Mouse (Mus musculus): ENCODE results near the gene Denr. TPM values are rescaled to one million over a fixed set of nuclear protein-coding genes. Genes with fewer than 3 reads are reported as not detected.
A peak's percentile ranks its signal among the peaks of the same experiment; 100 is the strongest.

Gene Denr
- polyA plus RNA-seq, 1 experiment from 2014 or later: 145 TPM

GRCm38 (mm10) chr5:123922112-123922511, 15.1 kb downstream of the Denr start:
- 94% methylated on average over 6 of the region's 6 CpGs for WGBS
- Histone ChIP-seq H3K4me2 (no peak overlapping the region), H3K4me1 (no peaks in the 10 kb centered on the region), H3K9ac (no peak overlapping the region), H3K36me3 (peaks cover 93% of the 10 kb centered on the region), H3K4me3 (replicated peaks) (no peak overlapping the region), H3K27me3 (no peaks in the 10 kb centered on the region), H3K9me3 (replicated peaks) (no peaks in the 10 kb centered on the region), H3K27ac (no peak overlapping the region)
- no peak for ATAC-seq (replicated peaks; ENCODE audit: low FRiP score)

- Histone ChIP-seq H3K4me2 (no peak within 1 kb of the TSS), H3K9me3 (replicated peaks) (no peaks in the 10 kb centered on the region), H3K27ac (no peak within 1 kb of the TSS), H3K4me1 (peaks cover 9% of the 10 kb centered on the region; the same call in 1 of the 2 replicates), H3K9ac (no peak within 1 kb of the TSS), H3K4me3 (replicated peaks) (no peak within 1 kb of the TSS), H3K36me3 (peaks cover 77% of the 10 kb centered on the region), H3K27me3 (no peaks in the 10 kb centered on the region)
- ATAC-seq (replicated peaks; ENCODE audit: low FRiP score): no peak
- WGBS: 92% methylated on average over 9 of the region's 9 CpGs
Observed at GRCm38 (mm10) chr5:123927118-123927517, 20.1 kb downstream of the Denr start, which contains the start of gene Gm43518. Gene Gm43518, plus strand, starts transcription at chr5:123927418.

- no peaks in the 10 kb centered on the region for H3K27me3 ChIP-seq
- WGBS: 0% methylated on average over 56 of the region's 56 CpGs
- H3K27ac ChIP-seq: peak within 1 kb of the TSS; percentile 93
- H3K9me3 ChIP-seq (replicated peaks): no peaks in the 10 kb centered on the region
- H3K36me3 ChIP-seq: peaks cover 43% of the 10 kb centered on the region
- H3K9ac ChIP-seq: peak within 1 kb of the TSS; percentile 95
- peaks cover 12% of the 10 kb centered on the region for H3K4me1 ChIP-seq
- peak; percentile 97 for ATAC-seq (replicated peaks; ENCODE audit: low FRiP score)
- H3K4me3 ChIP-seq (replicated peaks): peak within 1 kb of the TSS; percentile 75
- peak within 1 kb of the TSS; percentile 77 for H3K4me2 ChIP-seq
Observed at GRCm38 (mm10) chr5:123930508-123930989, 23.6 kb downstream of the Denr start, which contains the start of gene Ccdc62. Gene Ccdc62, plus strand, starts transcription at chr5:123930679.

- H3K4me1 ChIP-seq: peaks cover 12% of the 10 kb centered on the region
- H3K9ac ChIP-seq: peak overlapping the region; percentile 95
- peaks cover 37% of the 10 kb centered on the region for H3K36me3 ChIP-seq
- no peaks in the 10 kb centered on the region for H3K9me3 ChIP-seq (replicated peaks)
- peak; percentile 1; the same call in 1 of the 2 replicates for ATAC-seq (replicated peaks; ENCODE audit: low FRiP score)
- H3K4me2 ChIP-seq: peak overlapping the region; percentile 77
- peak overlapping the region; percentile 75 for H3K4me3 ChIP-seq (replicated peaks)
- H3K27me3 ChIP-seq: no peaks in the 10 kb centered on the region
- 46% methylated on average over 13 of the region's 13 CpGs for WGBS
- peak overlapping the region; percentile 93 for H3K27ac ChIP-seq
Observed at GRCm38 (mm10) chr5:123931131-123931530, 24.2 kb downstream of the Denr start.

- no peaks in the 10 kb centered on the region for H3K9me3 ChIP-seq (replicated peaks)
- no peaks in the 10 kb centered on the region for H3K27me3 ChIP-seq
- no peak overlapping the region for H3K9ac ChIP-seq
- H3K4me2 ChIP-seq: no peak overlapping the region
- peaks cover 12% of the 10 kb centered on the region for H3K4me1 ChIP-seq
- no peak overlapping the region for H3K4me3 ChIP-seq (replicated peaks)
- H3K36me3 ChIP-seq: peaks cover 19% of the 10 kb centered on the region
- H3K27ac ChIP-seq: no peak overlapping the region
- no peak for ATAC-seq (replicated peaks; ENCODE audit: low FRiP score)
Observed at GRCm38 (mm10) chr5:123932927-123933326, 26.0 kb downstream of the Denr start.

GRCm38 (mm10) chr5:123933556-123933955, 26.6 kb downstream of the Denr start:
- peaks cover 13% of the 10 kb centered on the region for H3K36me3 ChIP-seq
- ATAC-seq (replicated peaks; ENCODE audit: low FRiP score): no peak
- H3K9ac ChIP-seq: no peak overlapping the region
- peaks cover 12% of the 10 kb centered on the region for H3K4me1 ChIP-seq
- 88% methylated on average over 12 of the region's 12 CpGs for WGBS
- H3K4me2 ChIP-seq: no peak overlapping the region
- no peak overlapping the region for H3K4me3 ChIP-seq (replicated peaks)
- no peaks in the 10 kb centered on the region for H3K27me3 ChIP-seq
- H3K9me3 ChIP-seq (replicated peaks): no peaks in the 10 kb centered on the region
- H3K27ac ChIP-seq: no peak overlapping the region

GRCm38 (mm10) chr5:123933957-123934591, 27.1 kb downstream of the Denr start:
- H3K36me3 ChIP-seq: peaks cover 8% of the 10 kb centered on the region; the same call in 1 of the 2 replicates
- no peak overlapping the region for H3K27ac ChIP-seq
- ATAC-seq (replicated peaks; ENCODE audit: low FRiP score): no peak
- H3K4me1 ChIP-seq: peaks cover 12% of the 10 kb centered on the region
- H3K27me3 ChIP-seq: no peaks in the 10 kb centered on the region
- no peak overlapping the region for H3K4me2 ChIP-seq
- WGBS: 33% methylated on average over 18 of the region's 18 CpGs
- H3K9me3 ChIP-seq (replicated peaks): no peaks in the 10 kb centered on the region
- H3K4me3 ChIP-seq (replicated peaks): no peak overlapping the region
- no peak overlapping the region for H3K9ac ChIP-seq

GRCm38 (mm10) chr5:123935931-123936330, 29.0 kb downstream of the Denr start:
- H3K27me3 ChIP-seq: no peaks in the 10 kb centered on the region
- H3K4me1 ChIP-seq: peaks cover 9% of the 10 kb centered on the region
- no peak overlapping the region for H3K4me2 ChIP-seq
- H3K9me3 ChIP-seq (replicated peaks): no peaks in the 10 kb centered on the region
- H3K4me3 ChIP-seq (replicated peaks): no peak overlapping the region
- ATAC-seq (replicated peaks; ENCODE audit: low FRiP score): no peak
- H3K27ac ChIP-seq: no peak overlapping the region
- no peaks in the 10 kb centered on the region for H3K36me3 ChIP-seq
- WGBS: 85% methylated on average over 5 of the region's 5 CpGs
- H3K9ac ChIP-seq: no peak overlapping the region

GRCm38 (mm10) chr5:123938479-123938878, 31.5 kb downstream of the Denr start:
- H3K27ac ChIP-seq: no peak overlapping the region
- no peaks in the 10 kb centered on the region for H3K36me3 ChIP-seq
- no peaks in the 10 kb centered on the region for H3K27me3 ChIP-seq
- ATAC-seq (replicated peaks; ENCODE audit: low FRiP score): no peak
- 87% methylated on average over 5 of the region's 5 CpGs for WGBS
- H3K4me2 ChIP-seq: no peak overlapping the region
- H3K4me3 ChIP-seq (replicated peaks): no peak overlapping the region
- peaks cover 3% of the 10 kb centered on the region; the same call in 1 of the 2 replicates for H3K4me1 ChIP-seq
- H3K9me3 ChIP-seq (replicated peaks): no peaks in the 10 kb centered on the region
- no peak overlapping the region for H3K9ac ChIP-seq

GRCm38 (mm10) chr5:123946546-123946945, 39.6 kb downstream of the Denr start:
- Histone ChIP-seq H3K27me3 (no peaks in the 10 kb centered on the region), H3K36me3 (no peaks in the 10 kb centered on the region), H3K4me2 (no peak overlapping the region), H3K9ac (no peak overlapping the region), H3K27ac (no peak overlapping the region), H3K4me1 (no peaks in the 10 kb centered on the region), H3K9me3 (replicated peaks) (no peaks in the 10 kb centered on the region), H3K4me3 (replicated peaks) (no peak overlapping the region)
- no peak for ATAC-seq (replicated peaks; ENCODE audit: low FRiP score)
- WGBS: 53% methylated on average over 4 of the region's 4 CpGs

GRCm38 (mm10) chr5:123947041-123947761, 40.2 kb downstream of the Denr start:
- no peak overlapping the region for H3K4me3 ChIP-seq (replicated peaks)
- H3K27me3 ChIP-seq: no peaks in the 10 kb centered on the region
- no peaks in the 10 kb centered on the region for H3K9me3 ChIP-seq (replicated peaks)
- H3K9ac ChIP-seq: no peak overlapping the region
- no peak overlapping the region for H3K27ac ChIP-seq
- no peaks in the 10 kb centered on the region for H3K36me3 ChIP-seq
- 48% methylated on average over 7 of the region's 7 CpGs for WGBS
- no peaks in the 10 kb centered on the region for H3K4me1 ChIP-seq
- no peak for ATAC-seq (replicated peaks; ENCODE audit: low FRiP score)
- H3K4me2 ChIP-seq: no peak overlapping the region

GRCm38 (mm10) chr5:123952365-123953045, 45.5 kb downstream of the Denr start:
- Histone ChIP-seq H3K4me2 (no peak overlapping the region), H3K9me3 (replicated peaks) (no peaks in the 10 kb centered on the region), H3K27ac (no peak overlapping the region), H3K4me1 (no peaks in the 10 kb centered on the region), H3K4me3 (replicated peaks) (no peak overlapping the region), H3K9ac (no peak overlapping the region), H3K36me3 (no peaks in the 10 kb centered on the region), H3K27me3 (no peaks in the 10 kb centered on the region)
- no peak for ATAC-seq (replicated peaks; ENCODE audit: low FRiP score)
- WGBS: 60% methylated on average over 5 of the region's 5 CpGs

Data from kidney, embryonic 15.5 days (tissue).